Mouse (Mus musculus) right cerebral cortex, postnatal 10 days (tissue): Measurements from ENCODE around the gene Kcne1.

ENCODE experiments used
- DNase-seq, 2 experiments: peaks; one replicate each; pipeline ENCODE4 v3.0.0; 2021; ENCODE audit warnings: low spot score in 2 of 2

Kcne1 gene

GRCm38 (mm10) chr16:92357023-92357422 lies 2.2 kb downstream of the Kcne1 start:
- no peak for DNase-seq

- no peak for DNase-seq
Observed at GRCm38 (mm10) chr16:92355982-92356381, 3.3 kb downstream of the Kcne1 start.

GRCm38 (mm10) chr16:92355366-92355765 lies 3.9 kb downstream of the Kcne1 start:
- no peak for DNase-seq

- DNase-seq, result no peak
Observed at GRCm38 (mm10) chr16:92353897-92354296, 5.4 kb downstream of the Kcne1 start.

GRCm38 (mm10) chr16:92353295-92353694 lies 6.0 kb downstream of the Kcne1 start:
- DNase-seq, result no peak

GRCm38 (mm10) chr16:92348941-92349340 lies 10.3 kb downstream of the Kcne1 start:
- no peak for DNase-seq

GRCm38 (mm10) chr16:92346297-92346916 lies 12.9 kb downstream of the Kcne1 start:
- peak; percentile 45 to 53 for DNase-seq

- no peak for DNase-seq
Observed at GRCm38 (mm10) chr16:92345177-92345576, 14.1 kb downstream of the Kcne1 start.

- DNase-seq, result peak; percentile 75 to 84
Observed at GRCm38 (mm10) chr16:92340612-92341511, 18.4 kb downstream of the Kcne1 start.

- DNase-seq, result peak; percentile 70 to 81
Observed at GRCm38 (mm10) chr16:92336280-92336679, 23.0 kb downstream of the Kcne1 start.

- DNase-seq, result no peak
Observed at GRCm38 (mm10) chr16:92334600-92334999, 24.7 kb downstream of the Kcne1 start.

GRCm38 (mm10) chr16:92330966-92331365 lies 28.3 kb downstream of the Kcne1 start:
- no peak for DNase-seq

GRCm38 (mm10) chr16:92327911-92328310 lies 31.4 kb downstream of the Kcne1 start:
- DNase-seq, result no peak

GRCm38 (mm10) chr16:92325062-92325406 lies 34.2 kb downstream of the Kcne1 start:
- DNase-seq, result no peak

GRCm38 (mm10) chr16:92324309-92325061 lies 34.8 kb downstream of the Kcne1 start:
- DNase-seq, result no peak

- no peak for DNase-seq
Observed at GRCm38 (mm10) chr16:92321341-92321740, 37.9 kb downstream of the Kcne1 start, which contains the start of gene Fam243. Gene Fam243 (minus strand): TSS chr16:92321441.

GRCm38 (mm10) chr16:92320361-92320760 lies 38.9 kb downstream of the Kcne1 start:
- no peak for DNase-seq

GRCm38 (mm10) chr16:92319353-92320109 lies 39.7 kb downstream of the Kcne1 start:
- peak; percentile 58 to 70 for DNase-seq

GRCm38 (mm10) chr16:92316049-92316738 lies 43.1 kb downstream of the Kcne1 start:
- no peak for DNase-seq

- DNase-seq, result peak; percentile 64 to 67
Observed at GRCm38 (mm10) chr16:92313953-92314741, 45.1 kb downstream of the Kcne1 start.
